Mouse (Mus musculus) MEL (cell line): ENCODE data around the gene Sh3d19.

Source experiments
- CTCF ChIP-seq, 3 experiments: IDR thresholded peaks in 2 of 3; conservative IDR thresholded peaks in 1 of 3; 2 replicates each; pipeline ENCODE4 v1.5.1; 2011 to 2012; ENCODE audit warnings: low read length in 3 of 3, low read depth in 2 of 3, mild to moderate bottlenecking in 2 of 3, improper control_type of control experiment in 1 of 3, inconsistent platforms in 1 of 3, mixed read lengths in 1 of 3, moderate library complexity in 1 of 3; ENCODE audit not compliant: control insufficient read depth in 1 of 3, insufficient read depth in 1 of 3, poor library complexity in 1 of 3, severe bottlenecking in 1 of 3
- E2F4 ChIP-seq: IDR thresholded peaks from 2 replicates; pipeline ENCODE4 v1.6.1; 2011; ENCODE audit warnings: low read depth, low read length, improper control_type of control experiment, borderline replicate concordance
- EP300 ChIP-seq, 2 experiments: IDR thresholded peaks; 2 replicates each; pipeline ENCODE4 v1.6.1; 2011; ENCODE audit warnings: improper control_type of control experiment in 2 of 2, low read length in 2 of 2, low read depth in 1 of 2, mild to moderate bottlenecking in 1 of 2
- POLR2A ChIP-seq, 2 experiments: IDR thresholded peaks; 2 replicates each; pipeline ENCODE4 v1.6.1; 2011 to 2012; ENCODE audit warnings: low read length in 2 of 2, mild to moderate bottlenecking in 2 of 2, control low read depth in 1 of 2, improper control_type of control experiment in 1 of 2, low read depth in 1 of 2, moderate library complexity in 1 of 2; ENCODE audit not compliant: control insufficient read depth in 1 of 2, insufficient read depth in 1 of 2, poor library complexity in 1 of 2
- POLR2AphosphoS5 ChIP-seq: IDR thresholded peaks from 2 replicates; pipeline ENCODE4 v1.6.1; 2012; ENCODE audit warnings: low read depth, borderline replicate concordance, mild to moderate bottlenecking, inconsistent platforms, low read length, moderate library complexity, mixed read lengths
- TAL1 ChIP-seq: IDR thresholded peaks from 2 replicates; pipeline ENCODE4 v1.6.1; 2012; ENCODE audit warnings: mild to moderate bottlenecking, inconsistent platforms, low read length, moderate library complexity, mixed read lengths
- TBP ChIP-seq: IDR thresholded peaks from 2 replicates; pipeline ENCODE4 v1.8.0; 2011; ENCODE audit warnings: low read depth, low read length, improper control_type of control experiment
- USF1 ChIP-seq: IDR thresholded peaks from 2 replicates; pipeline ENCODE4 v1.6.1; 2014; ENCODE audit warnings: low read depth, mild to moderate bottlenecking, inconsistent platforms, low read length, improper control_type of control experiment, moderate library complexity

DNA sequence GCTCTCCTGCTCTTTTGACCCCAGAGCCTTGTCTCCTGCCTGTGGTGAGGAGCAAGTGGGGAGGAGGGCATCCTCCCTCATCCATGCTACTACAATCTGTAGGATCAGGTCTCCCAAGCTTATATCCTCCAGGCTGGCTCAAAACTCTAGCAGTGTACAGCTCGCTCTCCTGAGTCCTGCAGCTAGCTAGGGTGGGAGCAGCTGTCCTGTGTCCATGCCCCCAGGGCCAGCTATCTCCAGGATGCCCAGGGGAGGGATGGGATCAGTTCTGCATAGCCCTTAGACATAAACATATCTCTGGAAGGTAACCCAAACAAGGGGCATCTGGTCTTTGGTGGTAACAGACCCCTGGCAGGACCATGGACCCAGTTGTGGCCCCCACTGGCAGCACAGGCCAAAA, 11.2 kb upstream of the Sh3d19 start:
- TF ChIP-seq TBP (no peak), USF1 (no peak), E2F4 (no peak), CTCF (IDR thresholded peaks at IDR 0.05 in 2 of 3, conservative IDR thresholded peaks at IDR 0.05 in 1 of 3; ENCODE audit: control insufficient read depth in 1 of 3, insufficient read depth in 1 of 3, low read depth in 2 of 3, low read length in 3 of 3, poor library complexity in 1 of 3, severe bottlenecking in 1 of 3) (no peak), POLR2AphosphoS5 (no peak), EP300 (IDR thresholded peaks at IDR 0.05; ENCODE audit: low read depth in 1 of 2, low read length in 2 of 2) (no peak), POLR2A (IDR thresholded peaks at IDR 0.05; ENCODE audit: control insufficient read depth in 1 of 2, insufficient read depth in 1 of 2, low read depth in 1 of 2, low read length in 2 of 2, poor library complexity in 1 of 2) (no peak), TAL1 (no peak)
